Mouse (Mus musculus) kidney, adult 2 months (tissue): ENCODE measurements around the gene Col6a5.

Experiments used
- CTCF ChIP-seq: fragments of 200-500 bp; conservative IDR thresholded peaks from 2 replicates; pipeline ENCODE4 v1.5.1; 2011; ENCODE audit warnings: low read depth, mild to moderate bottlenecking, control low read depth, low read length, moderate library complexity, mixed read lengths; ENCODE audit not compliant: insufficient read depth, insufficient read length
- POLR2A ChIP-seq: fragments of 200-500 bp; IDR thresholded peaks from one replicate; pipeline ENCODE4 v1.6.1; 2011; ENCODE audit warnings: low read depth, low read length, control low read depth

GRCm38 (mm10) chr9:105834799-105835198 is 125.6 kb downstream of the Col6a5 start:
- no peak for TF ChIP-seq POLR2A
- no peak for TF ChIP-seq CTCF
